Mouse (Mus musculus): ENCODE data around the gene N4bp3.

GRCm38 (mm10) chr11:51629651-51630314, 20.9 kb downstream of the N4bp3 start:
- no peak for TF ChIP-seq CTCF (IDR thresholded peaks at IDR 0.05)
- TF ChIP-seq EP300 (IDR thresholded peaks at IDR 0.05) = no peak

Data from lung, postnatal 0 days (tissue).